Mouse (Mus musculus) heart, adult 2 months (tissue): ENCODE results near the gene Gpr183. TPM values are rescaled to one million over a fixed set of nuclear protein-coding genes. Genes with fewer than 3 reads are reported as not detected.

Experiments
- DNase-seq, 2 experiments: peaks; one replicate each; pipeline ENCODE4 v3.0.0; 2021
- H3K27ac ChIP-seq: fragments of 200-600 bp; 2 replicates; pipeline ENCODE4 v1.8.1; 2022
- H3K27me3 ChIP-seq: fragments of 200-500 bp; 2 replicates; pipeline ENCODE4 v1.6.1; 2012; ENCODE audit warnings: mild to moderate bottlenecking, low read length, inconsistent platforms, mixed read lengths; ENCODE audit not compliant: control insufficient read depth, insufficient read depth
- H3K36me3 ChIP-seq: fragments of 200-500 bp; 2 replicates; pipeline ENCODE4 v1.6.1; 2012; ENCODE audit warnings: low read length, inconsistent platforms; ENCODE audit not compliant: control insufficient read depth, insufficient read depth
- H3K4me1 ChIP-seq: fragments of 200-500 bp; 2 replicates; pipeline ENCODE4 v1.6.1; 2011; ENCODE audit warnings: low read length; ENCODE audit not compliant: control insufficient read depth, insufficient read depth
- H3K4me3 ChIP-seq: fragments of 200-600 bp; 2 replicates; pipeline ENCODE4 v1.8.1; 2022
- H3K79me2 ChIP-seq: fragments of 200-500 bp; replicated peaks from 2 replicates; pipeline ENCODE4 v1.6.1; 2012; ENCODE audit warnings: mild to moderate bottlenecking, inconsistent platforms, low read length, moderate library complexity, mixed read lengths; ENCODE audit not compliant: control insufficient read depth, insufficient read depth
- H3K9ac ChIP-seq: fragments of 200-500 bp; 2 replicates; pipeline ENCODE4 v1.6.1; 2012; ENCODE audit warnings: low read depth, mild to moderate bottlenecking, control low read depth, inconsistent platforms, low read length, mixed read lengths
- CTCF ChIP-seq: fragments of 200-600 bp; IDR thresholded peaks from 2 replicates; pipeline ENCODE4 v1.8.1; 2022; ENCODE audit warnings: antibody characterized with exemption, mild to moderate bottlenecking, moderate library complexity
- EP300 ChIP-seq: fragments of 200-500 bp; IDR thresholded peaks from 2 replicates; pipeline ENCODE4 v1.6.1; 2011; ENCODE audit warnings: low read depth, low read length, control low read depth; ENCODE audit not compliant: insufficient read depth
- POLR2A ChIP-seq: fragments of 200-500 bp; IDR thresholded peaks from 2 replicates; pipeline ENCODE4 v1.6.1; 2011; ENCODE audit warnings: mild to moderate bottlenecking, low read depth, low read length, control low read depth; ENCODE audit not compliant: insufficient read depth
- WGBS: fragments of 180-500 bp; shearing (Covaris S2); methylation state at CpG from one replicate; pipeline ENCODE4 v1.1.7; 2018; 5-methylcytosine and 5-hydroxymethylcytosine counted together
- intact Hi-C: fragments of 180-260 bp; cut with DNase I; formaldehyde crosslinking; loops from one replicate; pipeline ENCODE4 v1.15.1; 2025
- polyA plus RNA-seq: library from polyadenylated mRNA; depleted of rRNA; stranded (reverse); fragments of >200 nt; gene quantifications from 2 replicates; pipeline ENCODE4 v1.2.3, GENCODE M21; 2012
- total RNA-seq, 2 experiments: library from RNA; stranded (reverse); gene quantifications; 2 replicates each; pipeline ENCODE4 v1.2.3; 2021

The Gpr183 gene
- total and polyA plus RNA-seq, 3 experiments: 0.84 to 1.3 (median 1.1) TPM

DNA sequence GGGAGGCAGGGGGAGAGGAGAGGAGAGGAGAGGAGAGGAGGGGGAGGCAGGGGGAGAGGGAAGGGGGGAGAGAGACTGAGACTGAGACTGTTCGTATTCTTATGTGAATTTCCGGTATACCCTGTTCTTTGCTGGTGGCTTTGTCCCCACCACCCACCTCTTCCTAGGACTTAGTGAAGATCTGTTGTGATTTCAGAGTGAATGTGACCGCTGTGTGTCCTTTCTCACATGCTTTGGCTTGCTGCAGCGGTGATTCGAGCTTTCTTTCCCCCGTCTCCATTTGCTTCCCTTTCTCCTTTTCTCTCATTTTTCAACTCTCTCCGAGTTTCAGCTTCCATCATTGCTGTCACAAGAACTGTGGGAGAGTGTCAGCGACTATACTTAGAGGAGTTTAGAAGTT, 18.3 kb downstream of the Gpr183 start:
- intact Hi-C loops: no loop called here
- DNase-seq: no peak
- no peaks in the 10 kb centered on the region for H3K36me3 ChIP-seq
- no peak overlapping the region for H3K9ac ChIP-seq
- H3K27ac ChIP-seq: no peak overlapping the region
- peaks cover 3% of the 10 kb centered on the region for H3K4me1 ChIP-seq
- TF ChIP-seq CTCF (no peak), POLR2A (no peak), EP300 (no peak)
- 68% methylated on average over 8 of the region's 8 CpGs for WGBS
- no peaks in the 10 kb centered on the region; the same call in 1 of the 2 replicates for H3K79me2 ChIP-seq
- no peaks in the 10 kb centered on the region for H3K27me3 ChIP-seq
- H3K4me3 ChIP-seq: no peak overlapping the region

DNA sequence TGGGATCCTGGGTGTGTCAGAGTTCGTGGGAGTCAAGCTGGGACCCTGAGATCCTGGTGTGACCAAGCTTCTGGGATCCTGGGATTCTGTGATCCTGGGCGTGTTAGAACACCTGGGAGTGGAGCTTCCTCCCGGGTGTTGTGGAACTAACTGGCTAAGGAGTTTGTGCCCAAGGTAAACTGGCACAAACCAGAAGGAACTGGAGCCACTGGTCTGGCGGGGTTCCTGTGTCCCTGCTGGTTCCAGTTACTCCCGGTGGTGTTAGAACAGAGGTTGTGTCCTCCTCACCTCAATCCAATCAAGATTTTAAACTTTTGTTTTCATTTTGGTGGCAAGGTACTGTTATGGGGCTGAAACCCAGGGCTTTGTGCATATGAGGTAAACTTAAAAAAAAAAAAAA, 18.9 kb downstream of the Gpr183 start:
- Histone ChIP-seq H3K27me3 (no peaks in the 10 kb centered on the region), H3K36me3 (no peaks in the 10 kb centered on the region), H3K9ac (no peak overlapping the region), H3K4me3 (no peak overlapping the region), H3K27ac (no peak overlapping the region), H3K79me2 (no peaks in the 10 kb centered on the region; the same call in 1 of the 2 replicates), H3K4me1 (peaks cover 2% of the 10 kb centered on the region; the same call in 1 of the 2 replicates)
- intact Hi-C loops: no loop called here
- WGBS: 78% methylated on average over 5 of the region's 5 CpGs
- DNase-seq: no peak
- no peak for TF ChIP-seq EP300
- TF ChIP-seq CTCF: no peak
- TF ChIP-seq POLR2A: no peak

GRCm38 (mm10) chr14:121939582-121939981, 25.4 kb downstream of the Gpr183 start:
- peak in 1 of 2 experiments; percentile 5 for DNase-seq
- Histone ChIP-seq H3K4me1 (peaks cover 7% of the 10 kb centered on the region), H3K9ac (no peak overlapping the region), H3K79me2 (peaks cover 1% of the 10 kb centered on the region; the same call in 1 of the 2 replicates), H3K27me3 (no peaks in the 10 kb centered on the region), H3K4me3 (no peak overlapping the region), H3K36me3 (peaks cover 5% of the 10 kb centered on the region), H3K27ac (no peak overlapping the region)
- TF ChIP-seq POLR2A (no peak), CTCF (no peak), EP300 (no peak)
- intact Hi-C loops: no loop called here
- WGBS: 71% methylated on average over 3 of the region's 3 CpGs

- WGBS: 62% methylated on average over 11 of the region's 11 CpGs
- Histone ChIP-seq H3K36me3 (peaks cover 5% of the 10 kb centered on the region), H3K9ac (no peak overlapping the region), H3K27ac (peak overlapping the region; percentile 36), H3K79me2 (peaks cover 1% of the 10 kb centered on the region; the same call in 1 of the 2 replicates), H3K4me3 (no peak overlapping the region), H3K27me3 (no peaks in the 10 kb centered on the region), H3K4me1 (peaks cover 7% of the 10 kb centered on the region)
- peak in 1 of 2 experiments; percentile 19 for DNase-seq
- intact Hi-C loops: no loop called here
- TF ChIP-seq POLR2A: no peak
- no peak for TF ChIP-seq CTCF
- TF ChIP-seq EP300: no peak
These were observed 26.5 kb downstream of the Gpr183 start for GRCm38 (mm10) chr14:121938256-121939191.

GRCm38 (mm10) chr14:121937601-121938255, 27.3 kb downstream of the Gpr183 start:
- peak; percentile 32 to 45 for DNase-seq
- Histone ChIP-seq H3K79me2 (peaks cover 1% of the 10 kb centered on the region; the same call in 1 of the 2 replicates), H3K36me3 (peaks cover 5% of the 10 kb centered on the region), H3K4me3 (no peak overlapping the region), H3K9ac (no peak overlapping the region), H3K27ac (peak overlapping the region; percentile 20), H3K27me3 (no peaks in the 10 kb centered on the region), H3K4me1 (peaks cover 7% of the 10 kb centered on the region)
- intact Hi-C loops: no loop called here
- WGBS: 53% methylated on average over 11 of the region's 11 CpGs
- no peak for TF ChIP-seq EP300
- TF ChIP-seq CTCF: no peak
- TF ChIP-seq POLR2A: no peak; the same call in 1 of the 2 replicates
